ENCODE assay signal across 7 mouse cellular contexts in the genomic region with DNA sequence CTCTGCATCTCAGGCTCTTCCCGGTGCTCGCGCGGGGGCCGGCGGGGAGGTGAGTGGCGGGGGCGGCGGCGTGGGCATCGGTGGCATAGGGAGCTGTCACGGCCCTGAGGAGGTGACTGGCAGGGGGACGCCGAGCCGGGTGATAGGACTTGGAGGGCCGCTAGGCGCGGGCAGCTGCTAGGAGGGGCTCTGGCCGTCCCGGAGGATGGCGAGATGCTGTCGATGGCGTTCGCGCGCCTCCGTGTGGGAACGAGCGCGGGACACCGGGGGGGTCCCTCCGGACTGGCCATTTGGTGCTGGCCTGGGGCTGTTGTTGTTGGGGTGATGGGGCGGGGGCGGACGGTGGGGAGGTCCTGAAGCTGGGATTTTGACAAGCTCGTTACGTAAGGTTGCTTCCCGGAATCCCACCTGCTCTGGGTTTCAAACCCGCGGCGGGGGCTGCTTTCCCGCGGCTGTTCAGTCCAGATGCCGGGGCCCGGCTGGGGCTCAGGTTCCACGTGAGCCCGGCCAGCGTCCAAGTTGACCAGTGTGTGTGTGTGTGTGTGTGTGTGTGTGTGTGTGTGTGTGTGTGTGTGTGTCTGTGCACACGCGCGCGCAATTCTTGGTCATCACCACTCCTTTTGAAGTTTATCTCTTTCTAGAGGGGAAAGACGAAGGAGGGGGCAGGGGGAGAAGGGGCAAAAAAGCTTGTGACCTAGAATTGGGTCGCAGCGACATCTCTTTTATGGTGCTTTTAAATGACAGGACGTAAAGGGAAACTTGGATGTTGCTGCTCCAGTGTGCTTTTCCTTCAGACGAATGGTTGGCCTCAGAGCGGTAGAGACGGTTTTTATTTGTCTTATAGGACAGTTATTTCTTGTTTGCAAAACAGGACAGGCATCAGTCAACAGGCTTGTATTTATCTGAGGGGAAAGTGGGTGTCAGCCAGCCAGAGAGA. TPM values are rescaled to one million over a fixed set of nuclear protein-coding genes. Genes with fewer than 3 reads are reported as not detected.
A peak's percentile ranks its signal among the peaks of the same experiment; 100 is the strongest.
DNase-seq lines count a peak whose midpoint lies in the region; ATAC-seq and TF ChIP-seq lines count a peak whose summit lies in the region.

No protein-coding gene starts in this region.

- H3K4me3 ChIP-seq in G1E (ENCODE audit: low read depth, low read length), result peak overlapping the region; percentile 96
- H3K4me3 ChIP-seq in hindbrain, embryonic 10.5 days, result peak overlapping the region; percentile 85
- H3K4me3 ChIP-seq in lung, postnatal 0 days (ENCODE audit: low read depth, low read length), result peak overlapping the region; percentile 88

- peaks cover 55% of the 10 kb centered on the region for H3K4me1 ChIP-seq in G1E (ENCODE audit: insufficient read depth, low read depth, low read length)
- peaks cover 20% of the 10 kb centered on the region for H3K4me1 ChIP-seq in hindbrain, embryonic 10.5 days (replicated peaks)
- no peaks in the 10 kb centered on the region for H3K4me1 ChIP-seq in lung, postnatal 0 days (ENCODE audit: insufficient read depth, low read depth, low read length)

- H3K9ac ChIP-seq in lung, postnatal 0 days (replicated peaks; ENCODE audit: low read depth), result peak overlapping the region; percentile 44

- peak overlapping the region; percentile 92 for H3K27ac ChIP-seq in hindbrain, embryonic 10.5 days
- H3K27ac ChIP-seq in lung, postnatal 0 days (ENCODE audit: low read length), result peak overlapping the region; percentile 80

- H3K9me3 ChIP-seq in G1E (replicated peaks), result no peaks in the 10 kb centered on the region
- H3K9me3 ChIP-seq in hindbrain, embryonic 10.5 days, result no peaks in the 10 kb centered on the region
- H3K9me3 ChIP-seq in lung, postnatal 0 days (ENCODE audit: low read length), result no peaks in the 10 kb centered on the region

- TF ChIP-seq CTCF in G1E (IDR thresholded peaks at IDR 0.05; ENCODE audit: low read depth, low read length), result no peak
- TF ChIP-seq CTCF in lung, postnatal 0 days (IDR thresholded peaks at IDR 0.05), result peak; percentile 49

- peaks cover 20% of the 10 kb centered on the region for H3K36me3 ChIP-seq in G1E (replicated peaks)
- H3K36me3 ChIP-seq in hindbrain, embryonic 10.5 days, result no peaks in the 10 kb centered on the region
- H3K36me3 ChIP-seq in lung, postnatal 0 days (ENCODE audit: insufficient read depth, low read length), result no peaks in the 10 kb centered on the region

- TF ChIP-seq EP300 in lung, postnatal 0 days (IDR thresholded peaks at IDR 0.05), result no peak

- H3K4me2 ChIP-seq in lung, postnatal 0 days (replicated peaks; ENCODE audit: low read depth, low read length), result peak overlapping the region; percentile 77

- DNase-seq in G1E (ENCODE audit: low spot score), result no peak
- DNase-seq in adrenal gland, postnatal 36 days, result peak; percentile 69 to 77
- DNase-seq in hindbrain, embryonic 10.5 days (ENCODE audit: low spot score), result peak; percentile 75
- DNase-seq in layer of hippocampus, postnatal 10 days (ENCODE audit: low spot score in 2 of 2), result peak; percentile 63 to 70
- peak; percentile 73 for DNase-seq in lung, postnatal 0 days (ENCODE audit: low spot score)
- peak; percentile 49 for DNase-seq in right cerebral cortex, adult 18-20 months

- ATAC-seq in G1E (ENCODE audit: extremely low read depth, insufficient number of reproducible peaks, low FRiP score, poor library complexity, severe bottlenecking), result no peak
- ATAC-seq in erythroid progenitor cell, adult 5-6 weeks (replicated peaks; ENCODE audit: low FRiP score, poor library complexity, severe bottlenecking), result peak; percentile 35
- ATAC-seq in lung, postnatal 0 days, result peak; percentile 62

- under 1% methylated on average over 59 of the region's 59 CpGs for WGBS in hindbrain, embryonic 10.5 days
- WGBS in lung, postnatal 0 days, result under 1% methylated on average over 37 of the region's 59 CpGs

- H3K27me3 ChIP-seq in G1E (ENCODE audit: insufficient read depth, low read length), result no peaks in the 10 kb centered on the region
- no peaks in the 10 kb centered on the region for H3K27me3 ChIP-seq in hindbrain, embryonic 10.5 days (ENCODE audit: insufficient read depth, poor library complexity, severe bottlenecking)
- H3K27me3 ChIP-seq in lung, postnatal 0 days (replicated peaks; ENCODE audit: insufficient read depth, low read length), result no peaks in the 10 kb centered on the region

RNA-seq across cellular contexts. Expression of gene Dennd4a, which starts 0.7 kb away (rescaled TPM):
- total RNA-seq in G1E (2014; fragmentation: Nextera tagmentation), result 337 and 417 TPM in 2 replicates
- 71.7 and 81.3 TPM in 2 replicates for total RNA-seq in G1E (2017)
- 17.6 and 29.0 TPM in 2 replicates for polyA plus RNA-seq in G1E (2012)
- 10 to 100 TPM; 18.1 to 19.9 TPM for total RNA-seq in adrenal gland, postnatal 36 days (2021)
- total RNA-seq in erythroid progenitor cell, adult 5-6 weeks (2015; ENCODE audit: low replicate concordance), result 516 and 530 TPM in 2 replicates
- total RNA-seq in erythroid progenitor cell, adult 5-6 weeks (2017; ENCODE audit: low replicate concordance), result 444 and 512 TPM in 2 replicates
- 8.0 and 8.8 TPM in 2 replicates for polyA plus RNA-seq in hindbrain, embryonic 10.5 days (2016; fragmentation: Nextera tagmentation; extraction: Ambion mirVana)
- 10 to 100 TPM; 44.1 to 45.8 TPM for total RNA-seq in layer of hippocampus, postnatal 10 days (2021)
- polyA plus RNA-seq in lung, postnatal 0 days (2015; fragmentation: Nextera tagmentation; extraction: Ambion mirVana), result 6.3 and 7.1 TPM in 2 replicates
